Mouse (Mus musculus): ENCODE results near the gene Wdr48. TPM values are rescaled to one million over a fixed set of nuclear protein-coding genes. Genes with fewer than 3 reads are reported as not detected.

Gene Wdr48
- polyA plus RNA-seq, 1 experiment, result not detected

DNA sequence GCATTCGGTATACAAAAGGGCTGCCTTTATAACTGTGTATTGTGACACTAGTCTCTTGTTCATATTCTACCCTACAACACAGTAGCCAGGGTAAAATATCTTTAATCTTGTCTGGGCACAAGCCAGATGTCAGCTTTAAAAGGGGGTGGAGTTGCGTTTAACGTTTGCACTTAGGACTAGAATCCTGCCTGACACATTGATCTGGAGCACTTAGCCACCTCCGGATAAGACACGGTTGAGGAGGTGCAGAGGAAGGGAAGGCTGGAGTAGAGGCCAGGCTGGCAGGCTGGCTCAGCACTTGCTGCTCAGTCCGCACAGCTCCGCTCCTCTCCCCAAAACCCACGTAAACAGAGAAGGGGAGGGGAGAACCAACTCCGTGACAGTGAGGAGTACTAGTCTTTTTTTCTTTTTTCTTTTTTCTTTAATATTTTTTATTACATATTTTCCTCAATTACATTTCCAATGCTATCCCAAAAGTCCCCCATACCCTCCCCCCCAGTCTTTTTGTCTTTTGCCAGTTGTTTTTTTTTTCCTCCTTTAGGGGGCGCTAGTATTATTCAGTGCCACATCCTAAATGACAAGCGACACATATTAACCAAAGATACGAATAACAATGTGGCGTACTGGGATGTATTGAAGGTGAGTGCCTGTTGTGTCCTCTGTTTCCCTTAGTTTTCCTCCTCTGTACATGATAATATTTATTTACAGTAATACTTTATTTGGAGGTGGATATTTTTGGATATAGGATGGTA is 18.6 kb downstream of the Wdr48 start:
- H3K27ac ChIP-seq (ENCODE audit: insufficient read depth, low read depth, low read length), result no peak overlapping the region
- TF ChIP-seq CTCF (IDR thresholded peaks at IDR 0.05; ENCODE audit: insufficient read depth, low read depth, low read length) (no peak), POLR2A (IDR thresholded peaks at IDR 0.05; ENCODE audit: insufficient read depth, low read depth, low read length) (no peak)
- WGBS, result 66% methylated on average over 13 of the region's 13 CpGs
- H3K4me1 ChIP-seq (ENCODE audit: control insufficient read depth, insufficient read depth, low read length), result no peaks in the 10 kb centered on the region
- no peak overlapping the region for H3K4me3 ChIP-seq (ENCODE audit: insufficient read depth, low read depth, low read length)

DNA sequence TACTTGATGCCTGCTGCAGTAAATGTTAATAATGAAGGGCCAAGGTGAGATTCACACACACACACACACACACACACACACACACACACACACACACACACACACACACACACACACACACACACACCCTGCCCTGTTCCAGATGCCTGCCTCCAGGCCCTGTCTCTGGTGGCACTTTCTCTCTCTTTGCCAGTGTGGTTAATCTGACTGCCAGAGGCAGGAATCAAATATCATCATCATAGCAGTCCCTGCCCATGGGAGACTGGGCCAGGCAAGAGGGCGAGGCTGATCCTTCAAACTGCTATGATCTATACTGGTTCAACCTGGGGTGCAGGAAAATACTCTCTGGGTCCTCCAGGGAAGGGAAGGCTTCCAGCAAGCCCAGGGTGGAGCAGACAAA is 25.2 kb downstream of the Wdr48 start:
- Histone ChIP-seq H3K4me1 (ENCODE audit: control insufficient read depth, insufficient read depth, low read length) (no peaks in the 10 kb centered on the region), H3K4me3 (ENCODE audit: insufficient read depth, low read depth, low read length) (no peak overlapping the region), H3K27ac (ENCODE audit: insufficient read depth, low read depth, low read length) (no peak overlapping the region)
- TF ChIP-seq POLR2A (IDR thresholded peaks at IDR 0.05; ENCODE audit: insufficient read depth, low read depth, low read length) (no peak), CTCF (IDR thresholded peaks at IDR 0.05; ENCODE audit: insufficient read depth, low read depth, low read length) (no peak)
- WGBS, result 90% methylated on average over 1 of the region's 1 CpGs

DNA sequence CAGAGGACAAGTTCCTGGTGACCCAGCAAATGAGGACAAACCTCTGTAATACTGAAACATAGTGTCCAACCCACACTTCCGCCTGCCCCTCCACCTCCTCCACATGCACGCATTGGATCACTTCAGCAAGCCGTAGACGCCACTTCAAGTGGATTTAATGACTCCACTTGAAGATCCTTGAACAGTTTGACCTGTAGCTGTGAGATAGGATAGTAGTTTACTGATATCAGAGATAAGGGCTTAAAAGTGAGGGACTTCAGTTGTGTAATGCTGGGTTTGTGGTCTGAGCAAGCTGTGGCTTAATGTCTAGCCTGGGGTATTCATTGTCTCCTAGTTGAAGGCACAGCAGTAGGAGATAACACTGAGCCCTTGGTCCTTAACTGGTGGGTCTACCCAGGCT is 28.8 kb downstream of the Wdr48 start:
- no peak overlapping the region for H3K4me3 ChIP-seq (ENCODE audit: insufficient read depth, low read depth, low read length)
- H3K27ac ChIP-seq (ENCODE audit: insufficient read depth, low read depth, low read length), result no peak overlapping the region
- TF ChIP-seq CTCF (IDR thresholded peaks at IDR 0.05; ENCODE audit: insufficient read depth, low read depth, low read length), result no peak
- no peak for TF ChIP-seq POLR2A (IDR thresholded peaks at IDR 0.05; ENCODE audit: insufficient read depth, low read depth, low read length)
- no peaks in the 10 kb centered on the region for H3K4me1 ChIP-seq (ENCODE audit: control insufficient read depth, insufficient read depth, low read length)
- 84% methylated on average over 4 of the region's 4 CpGs for WGBS

GRCm38 (mm10) chr9:119925120-119925657 is 30.5 kb downstream of the Wdr48 start:
- TF ChIP-seq CTCF (IDR thresholded peaks at IDR 0.05; ENCODE audit: insufficient read depth, low read depth, low read length), result no peak
- no peak for TF ChIP-seq POLR2A (IDR thresholded peaks at IDR 0.05; ENCODE audit: insufficient read depth, low read depth, low read length)
- Histone ChIP-seq H3K4me3 (ENCODE audit: insufficient read depth, low read depth, low read length) (no peak overlapping the region), H3K27ac (ENCODE audit: insufficient read depth, low read depth, low read length) (no peak overlapping the region), H3K4me1 (ENCODE audit: control insufficient read depth, insufficient read depth, low read length) (no peaks in the 10 kb centered on the region)
- 90% methylated on average over 16 of the region's 16 CpGs for WGBS

GRCm38 (mm10) chr9:119925729-119926128 is 31.1 kb downstream of the Wdr48 start:
- 57% methylated on average over 8 of the region's 8 CpGs for WGBS
- no peak overlapping the region for H3K4me3 ChIP-seq (ENCODE audit: insufficient read depth, low read depth, low read length)
- TF ChIP-seq POLR2A (IDR thresholded peaks at IDR 0.05; ENCODE audit: insufficient read depth, low read depth, low read length) (no peak), CTCF (IDR thresholded peaks at IDR 0.05; ENCODE audit: insufficient read depth, low read depth, low read length) (no peak)
- H3K27ac ChIP-seq (ENCODE audit: insufficient read depth, low read depth, low read length), result no peak overlapping the region
- H3K4me1 ChIP-seq (ENCODE audit: control insufficient read depth, insufficient read depth, low read length), result no peaks in the 10 kb centered on the region

GRCm38 (mm10) chr9:119926497-119926896 is 31.8 kb downstream of the Wdr48 start:
- Histone ChIP-seq H3K4me1 (ENCODE audit: control insufficient read depth, insufficient read depth, low read length) (no peaks in the 10 kb centered on the region), H3K4me3 (ENCODE audit: insufficient read depth, low read depth, low read length) (no peak overlapping the region), H3K27ac (ENCODE audit: insufficient read depth, low read depth, low read length) (no peak overlapping the region)
- TF ChIP-seq CTCF (IDR thresholded peaks at IDR 0.05; ENCODE audit: insufficient read depth, low read depth, low read length) (no peak), POLR2A (IDR thresholded peaks at IDR 0.05; ENCODE audit: insufficient read depth, low read depth, low read length) (no peak)
- 83% methylated on average over 5 of the region's 5 CpGs for WGBS

DNA sequence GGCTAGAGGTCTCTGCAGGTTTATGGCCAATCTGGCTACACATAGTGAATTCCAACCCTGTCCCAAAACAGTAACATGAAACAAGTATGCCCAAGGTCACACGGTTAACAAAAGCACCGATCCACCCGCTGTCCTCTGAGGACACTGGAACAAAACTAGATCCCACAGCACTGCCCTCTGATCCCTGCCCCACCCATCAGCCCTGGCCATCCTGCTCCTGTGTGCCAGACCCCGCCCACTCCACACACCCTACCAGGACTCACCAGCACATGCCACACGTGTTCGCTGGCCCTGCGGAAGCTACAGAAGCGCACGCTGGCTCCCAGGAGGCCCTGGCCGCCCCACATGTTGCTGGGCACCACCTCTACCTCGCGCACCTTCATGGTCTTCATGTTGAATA is 37.7 kb downstream of the Wdr48 start:
- 95% methylated on average over 12 of the region's 12 CpGs for WGBS
- Histone ChIP-seq H3K27ac (ENCODE audit: insufficient read depth, low read depth, low read length) (no peak overlapping the region), H3K4me3 (ENCODE audit: insufficient read depth, low read depth, low read length) (no peak overlapping the region), H3K4me1 (ENCODE audit: control insufficient read depth, insufficient read depth, low read length) (peaks cover 4% of the 10 kb centered on the region)
- no peak for TF ChIP-seq POLR2A (IDR thresholded peaks at IDR 0.05; ENCODE audit: insufficient read depth, low read depth, low read length)
- TF ChIP-seq CTCF (IDR thresholded peaks at IDR 0.05; ENCODE audit: insufficient read depth, low read depth, low read length), result no peak

GRCm38 (mm10) chr9:119933675-119934074 is 39.0 kb downstream of the Wdr48 start:
- peaks cover 11% of the 10 kb centered on the region for H3K4me1 ChIP-seq (ENCODE audit: control insufficient read depth, insufficient read depth, low read length)
- H3K4me3 ChIP-seq (ENCODE audit: insufficient read depth, low read depth, low read length), result no peak overlapping the region
- no peak overlapping the region for H3K27ac ChIP-seq (ENCODE audit: insufficient read depth, low read depth, low read length)
- 95% methylated on average over 6 of the region's 6 CpGs for WGBS
- TF ChIP-seq CTCF (IDR thresholded peaks at IDR 0.05; ENCODE audit: insufficient read depth, low read depth, low read length), result no peak
- no peak for TF ChIP-seq POLR2A (IDR thresholded peaks at IDR 0.05; ENCODE audit: insufficient read depth, low read depth, low read length)

DNA sequence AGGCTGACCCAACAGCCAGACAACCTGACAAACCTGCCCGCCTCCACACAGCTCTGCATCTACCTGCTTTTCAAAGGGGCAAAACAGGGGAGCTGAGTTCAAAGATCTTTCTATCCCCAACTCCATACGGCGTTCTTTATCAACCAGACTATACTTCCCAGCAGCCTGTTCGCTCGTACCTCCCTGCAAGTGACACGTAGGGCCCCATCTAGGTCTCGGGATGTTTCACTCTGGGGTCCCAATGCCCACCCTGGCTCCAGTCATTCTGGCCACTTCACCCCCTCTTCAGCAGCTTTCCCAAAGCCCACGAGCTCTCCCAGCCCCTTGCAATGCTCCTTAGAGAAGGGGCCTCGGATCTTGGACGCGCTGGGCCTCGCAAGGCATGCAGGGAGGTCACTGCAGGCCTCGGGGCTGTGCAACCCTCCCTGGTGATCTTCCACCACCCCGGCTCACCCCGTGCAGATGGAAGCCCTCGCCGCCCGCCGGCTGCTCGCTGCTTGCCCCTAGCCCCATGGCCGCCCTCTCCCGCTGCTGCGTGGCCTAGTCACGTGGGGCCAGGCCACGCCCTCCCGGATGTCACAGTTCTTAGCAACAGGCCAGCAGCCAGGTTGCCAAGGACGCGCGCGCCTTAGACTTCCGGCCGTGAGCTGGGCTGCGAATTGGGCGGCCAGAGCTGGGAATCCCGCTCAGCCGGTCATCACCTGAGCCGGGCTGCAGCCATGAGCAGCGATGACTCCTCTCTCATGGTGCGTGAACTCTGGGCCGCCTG is 42.5 kb downstream of the Wdr48 start, which contains the start of the genes Gorasp1 and Ttc21a:
TSS of gene Gorasp1 (minus strand) at position 561 of the 769 bp plus-strand sequence.
TSS of gene Ttc21a (plus strand) at position 602 of the 769 bp plus-strand sequence.
- peak within 1 kb of the TSS; percentile 82 for H3K4me3 ChIP-seq (ENCODE audit: insufficient read depth, low read depth, low read length)
- H3K27ac ChIP-seq (ENCODE audit: insufficient read depth, low read depth, low read length), result peak within 1 kb of the TSS; percentile 47; the same call in 1 of the 2 replicates
- peaks cover 11% of the 10 kb centered on the region for H3K4me1 ChIP-seq (ENCODE audit: control insufficient read depth, insufficient read depth, low read length)
- TF ChIP-seq CTCF (IDR thresholded peaks at IDR 0.05; ENCODE audit: insufficient read depth, low read depth, low read length), result no peak
- peak; percentile 84 for TF ChIP-seq POLR2A (IDR thresholded peaks at IDR 0.05; ENCODE audit: insufficient read depth, low read depth, low read length)
- under 1% methylated on average over 40 of the region's 40 CpGs for WGBS
